Mouse (Mus musculus) limb, embryonic 11.5 days (tissue): Measurements from ENCODE around the gene Syne2. TPM values are rescaled to one million over a fixed set of nuclear protein-coding genes. Genes with fewer than 3 reads are reported as not detected.

ENCODE experiments used
- ATAC-seq: fragments of 200-750 bp; cut with Nextera tagmentation; 2 replicates; pipeline ENCODE4 v1.8.0; 2017; ENCODE audit warnings: low read depth; ENCODE audit not compliant: insufficient number of reproducible peaks, low FRiP score, low TSS enrichment
- DNase-seq: peaks from one replicate; pipeline ENCODE4 v3.0.0-alpha.2; 2015; ENCODE audit warnings: low spot score
- H3K27ac ChIP-seq: fragments of 300-500 bp; sonication (generic); replicated peaks from 2 replicates; pipeline ENCODE4 v1.5.1; 2014; ENCODE audit warnings: low read depth, mild to moderate bottlenecking, low read length
- H3K27me3 ChIP-seq: fragments of 300-500 bp; sonication (generic); 2 replicates; pipeline ENCODE4 v1.6.1; 2014; ENCODE audit warnings: mild to moderate bottlenecking, low read length, mixed read lengths; ENCODE audit not compliant: control insufficient read depth, insufficient read depth
- H3K36me3 ChIP-seq: fragments of 300-500 bp; sonication (generic); 2 replicates; pipeline ENCODE4 v1.6.1; 2014; ENCODE audit warnings: mild to moderate bottlenecking, low read length, moderate library complexity, mixed read lengths; ENCODE audit not compliant: control insufficient read depth, insufficient read depth
- H3K4me1 ChIP-seq: fragments of 300-500 bp; sonication (generic); 2 replicates; pipeline ENCODE4 v1.6.1; 2014; ENCODE audit warnings: low read length, mixed read lengths; ENCODE audit not compliant: control insufficient read depth, insufficient read depth
- H3K4me2 ChIP-seq: fragments of 300-500 bp; sonication (generic); 2 replicates; pipeline ENCODE4 v1.6.1; 2014; ENCODE audit warnings: low read depth, mild to moderate bottlenecking, moderate library complexity; ENCODE audit not compliant: severe bottlenecking
- H3K4me3 ChIP-seq: fragments of 300-500 bp; sonication (generic); 2 replicates; pipeline ENCODE4 v1.5.1; 2014; ENCODE audit warnings: low read depth, low read length
- H3K9ac ChIP-seq: fragments of 300-500 bp; sonication (generic); 2 replicates; pipeline ENCODE4 v1.6.1; 2014; ENCODE audit warnings: mild to moderate bottlenecking, low read length
- H3K9me3 ChIP-seq: fragments of 300-500 bp; sonication (generic); 2 replicates; pipeline ENCODE4 v1.6.1; 2016; ENCODE audit warnings: low read length; ENCODE audit not compliant: control insufficient read depth
- WGBS: fragments of 180-500 bp; shearing (Covaris S2); extraction: QIAGEN DNeasy Blood & Tissue Kit; methylation state at CpG from one replicate; pipeline ENCODE4 v1.1.7; 2014; 5-methylcytosine and 5-hydroxymethylcytosine counted together
- polyA plus RNA-seq: library from polyadenylated mRNA; unstranded; fragments of >200 nt; fragmentation: Nextera tagmentation; extraction: Ambion mirVana; gene quantifications from 2 replicates; pipeline ENCODE4 v1.2.1, GENCODE M21; 2014

Syne2 gene
- polyA plus RNA-seq, 1 experiment from 2014 or later, result 96.6 TPM

GRCm38 (mm10) chr12:76109646-76110405 is 291.9 kb downstream of the Syne2 start:
- H3K27me3 ChIP-seq, result no peaks in the 10 kb centered on the region
- 94% methylated on average over 15 of the region's 15 CpGs for WGBS
- no peaks in the 10 kb centered on the region for H3K4me1 ChIP-seq
- ATAC-seq (no peak), DNase-seq (no peak)
- H3K9me3 ChIP-seq, result no peaks in the 10 kb centered on the region
- H3K36me3 ChIP-seq, result peaks cover 21% of the 10 kb centered on the region
- no peak overlapping the region for H3K9ac ChIP-seq
- no peak overlapping the region for H3K4me2 ChIP-seq
- no peak overlapping the region for H3K4me3 ChIP-seq
- H3K27ac ChIP-seq, result no peak overlapping the region

- WGBS, result 85% methylated on average over 3 of the region's 3 CpGs
- peaks cover 18% of the 10 kb centered on the region for H3K36me3 ChIP-seq
Observed at GRCm38 (mm10) chr12:76111046-76111445, 293.1 kb downstream of the Syne2 start.

GRCm38 (mm10) chr12:76116577-76116976 is 298.6 kb downstream of the Syne2 start:
- no peaks in the 10 kb centered on the region for H3K36me3 ChIP-seq
- no peaks in the 10 kb centered on the region for H3K9me3 ChIP-seq
- H3K4me1 ChIP-seq, result no peaks in the 10 kb centered on the region
- 79% methylated on average over 4 of the region's 4 CpGs for WGBS
- DNase-seq, result no peak
- H3K27ac ChIP-seq, result no peak overlapping the region
- no peak overlapping the region for H3K4me2 ChIP-seq
- no peak for ATAC-seq
- H3K9ac ChIP-seq, result no peak overlapping the region
- no peaks in the 10 kb centered on the region for H3K27me3 ChIP-seq
- no peak overlapping the region for H3K4me3 ChIP-seq

More at GRCm38 (mm10) chr12:76111046-76111445, 293.1 kb downstream of the Syne2 start:
- no peaks in the 10 kb centered on the region for H3K4me1 ChIP-seq
- no peak; the same call in 1 of the 2 replicates for ATAC-seq
- no peak overlapping the region for H3K4me3 ChIP-seq
- no peaks in the 10 kb centered on the region for H3K27me3 ChIP-seq
- H3K4me2 ChIP-seq, result no peak overlapping the region
- no peaks in the 10 kb centered on the region for H3K9me3 ChIP-seq
- H3K27ac ChIP-seq, result no peak overlapping the region
- DNase-seq, result no peak
- H3K9ac ChIP-seq, result no peak overlapping the region

- H3K36me3 ChIP-seq, result no peaks in the 10 kb centered on the region
- WGBS, result 76% methylated on average over 4 of the region's 4 CpGs
- no peak overlapping the region for H3K4me2 ChIP-seq
- H3K27ac ChIP-seq, result no peak overlapping the region
- no peak overlapping the region for H3K9ac ChIP-seq
- no peak for ATAC-seq
- DNase-seq, result peak; percentile 43
- no peaks in the 10 kb centered on the region for H3K4me1 ChIP-seq
- no peak overlapping the region for H3K4me3 ChIP-seq
- no peaks in the 10 kb centered on the region for H3K9me3 ChIP-seq
- H3K27me3 ChIP-seq, result no peaks in the 10 kb centered on the region
Observed at GRCm38 (mm10) chr12:76117632-76118153, 299.8 kb downstream of the Syne2 start.

- DNase-seq (no peak), ATAC-seq (no peak)
- H3K27me3 ChIP-seq, result no peaks in the 10 kb centered on the region
- H3K4me3 ChIP-seq, result no peak overlapping the region
- H3K27ac ChIP-seq, result no peak overlapping the region
- no peaks in the 10 kb centered on the region for H3K9me3 ChIP-seq
- 92% methylated on average over 6 of the region's 6 CpGs for WGBS
- no peaks in the 10 kb centered on the region for H3K36me3 ChIP-seq
- H3K4me2 ChIP-seq, result no peak overlapping the region
- no peak overlapping the region for H3K9ac ChIP-seq
- H3K4me1 ChIP-seq, result no peaks in the 10 kb centered on the region
Observed at GRCm38 (mm10) chr12:76123223-76123622, 305.3 kb downstream of the Syne2 start.

- Histone ChIP-seq H3K4me2 (no peak overlapping the region), H3K27ac (no peak overlapping the region), H3K27me3 (no peaks in the 10 kb centered on the region), H3K36me3 (no peaks in the 10 kb centered on the region), H3K4me1 (no peaks in the 10 kb centered on the region), H3K9me3 (no peaks in the 10 kb centered on the region), H3K9ac (no peak overlapping the region), H3K4me3 (no peak overlapping the region)
- ATAC-seq, result no peak
- DNase-seq, result no peak
- WGBS, result 80% methylated on average over 3 of the region's 3 CpGs
Observed at GRCm38 (mm10) chr12:76128306-76128705, 310.4 kb downstream of the Syne2 start.

GRCm38 (mm10) chr12:76128831-76129230 is 310.9 kb downstream of the Syne2 start:
- 85% methylated on average over 10 of the region's 10 CpGs for WGBS
- Histone ChIP-seq H3K9ac (no peak overlapping the region), H3K4me2 (no peak overlapping the region), H3K27me3 (no peaks in the 10 kb centered on the region), H3K36me3 (no peaks in the 10 kb centered on the region), H3K27ac (no peak overlapping the region), H3K4me3 (no peak overlapping the region), H3K4me1 (no peaks in the 10 kb centered on the region), H3K9me3 (no peaks in the 10 kb centered on the region)
- no peak for DNase-seq
- ATAC-seq, result no peak

GRCm38 (mm10) chr12:76130281-76130680 is 312.3 kb downstream of the Syne2 start:
- H3K27ac ChIP-seq, result no peak overlapping the region
- no peak overlapping the region for H3K9ac ChIP-seq
- 23% methylated on average over 4 of the region's 4 CpGs for WGBS
- H3K36me3 ChIP-seq, result no peaks in the 10 kb centered on the region
- no peaks in the 10 kb centered on the region for H3K27me3 ChIP-seq
- H3K4me3 ChIP-seq, result no peak overlapping the region
- ATAC-seq (no peak), DNase-seq (peak; percentile 62)
- no peaks in the 10 kb centered on the region for H3K9me3 ChIP-seq
- no peaks in the 10 kb centered on the region for H3K4me1 ChIP-seq
- no peak overlapping the region for H3K4me2 ChIP-seq
